Mouse (Mus musculus) kidney, adult 18-20 months (tissue): ENCODE results near the gene Arl6ip5.

Source experiments
- DNase-seq: peaks from one replicate; pipeline ENCODE4 v3.0.0; 2021

The Arl6ip5 gene

GRCm38 (mm10) chr6:97210191-97210961 lies at the start of gene Arl6ip5:
Gene Arl6ip5, plus strand, starts transcription at chr6:97210689.
- DNase-seq, result peak; percentile 89

- DNase-seq, result peak; percentile 51
Measured at GRCm38 (mm10) chr6:97175716-97176115, 34.8 kb upstream of the Arl6ip5 start.

GRCm38 (mm10) chr6:97178491-97179366 lies 31.8 kb upstream of the Arl6ip5 start, which contains the start of gene Tmf1:
Gene Tmf1, minus strand, starts transcription at chr6:97179122.
- peak; percentile 95 for DNase-seq

GRCm38 (mm10) chr6:97179367-97179828 lies 31.1 kb upstream of the Arl6ip5 start:
- no peak for DNase-seq

- DNase-seq, result no peak
Measured at GRCm38 (mm10) chr6:97200437-97200836, 10.1 kb upstream of the Arl6ip5 start.

- DNase-seq, result no peak
Measured at GRCm38 (mm10) chr6:97202477-97202876, 8.0 kb upstream of the Arl6ip5 start.

GRCm38 (mm10) chr6:97204252-97204869 lies 6.1 kb upstream of the Arl6ip5 start:
- no peak for DNase-seq

GRCm38 (mm10) chr6:97204952-97205351 lies 5.5 kb upstream of the Arl6ip5 start:
- DNase-seq, result peak; percentile 34

- peak; percentile 100 for DNase-seq
Measured at GRCm38 (mm10) chr6:97205439-97205885, 5.0 kb upstream of the Arl6ip5 start, which contains the start of gene Uba3. Gene Uba3, minus strand, starts transcription at chr6:97205647.

- no peak for DNase-seq
Measured at GRCm38 (mm10) chr6:97207085-97207484, 3.4 kb upstream of the Arl6ip5 start.

GRCm38 (mm10) chr6:97208406-97208805 lies 2.1 kb upstream of the Arl6ip5 start:
- no peak for DNase-seq

- no peak for DNase-seq
Measured at GRCm38 (mm10) chr6:97209201-97209600, 1.3 kb upstream of the Arl6ip5 start.

- no peak for DNase-seq
Measured at GRCm38 (mm10) chr6:97209751-97210150, 738 bp upstream of the Arl6ip5 start.

GRCm38 (mm10) chr6:97210962-97211601 lies 593 bp downstream of the Arl6ip5 start:
- DNase-seq, result peak; percentile 39

GRCm38 (mm10) chr6:97211981-97212380 lies 1.5 kb downstream of the Arl6ip5 start:
- DNase-seq, result peak; percentile 33

- no peak for DNase-seq
Measured at GRCm38 (mm10) chr6:97216154-97216821, 5.8 kb downstream of the Arl6ip5 start.

- DNase-seq, result no peak
Measured at GRCm38 (mm10) chr6:97220672-97221071, 10.2 kb downstream of the Arl6ip5 start.

- DNase-seq, result no peak
Measured at GRCm38 (mm10) chr6:97221205-97222025, 10.9 kb downstream of the Arl6ip5 start.

- DNase-seq, result no peak
Measured at GRCm38 (mm10) chr6:97222321-97222720, 11.8 kb downstream of the Arl6ip5 start.

GRCm38 (mm10) chr6:97222931-97223467 lies 12.5 kb downstream of the Arl6ip5 start:
- DNase-seq, result no peak

- DNase-seq, result no peak
Measured at GRCm38 (mm10) chr6:97223566-97223965, 13.1 kb downstream of the Arl6ip5 start.
